Mouse (Mus musculus): ENCODE data around the gene Ak4. TPM values are rescaled to one million over a fixed set of nuclear protein-coding genes. Genes with fewer than 3 reads are reported as not detected.

The Ak4 gene
- polyA plus RNA-seq, 1 experiment = 0.68 TPM

- no peaks in the 10 kb centered on the region for H3K27me3 ChIP-seq (ENCODE audit: control insufficient read depth, insufficient read depth, insufficient read length)
- TF ChIP-seq MAX (IDR thresholded peaks at IDR 0.05; ENCODE audit: low read depth) (no peak), E2F4 (IDR thresholded peaks at IDR 0.05; ENCODE audit: insufficient read depth) (no peak), MYOD1 (IDR thresholded peaks at IDR 0.05; ENCODE audit: control insufficient read depth in 1 of 3, insufficient read length in 2 of 3, low read depth in 2 of 3) (no peak), TCF12 (IDR thresholded peaks at IDR 0.05; ENCODE audit: insufficient read depth, poor library complexity, severe bottlenecking) (no peak), REST (IDR thresholded peaks at IDR 0.05; ENCODE audit: insufficient read depth, insufficient read length) (no peak), POLR2AphosphoS2 (IDR thresholded peaks at IDR 0.05; ENCODE audit: insufficient read length, low read depth) (no peak), CEBPB (IDR thresholded peaks at IDR 0.05; ENCODE audit: insufficient read depth, poor library complexity, severe bottlenecking) (no peak)
- no peaks in the 10 kb centered on the region for H3K36me3 ChIP-seq (ENCODE audit: control insufficient read depth, insufficient read depth)
- H3K4me3 ChIP-seq = no peak overlapping the region
- no peak overlapping the region for H3K4me2 ChIP-seq (ENCODE audit: low read depth)
- no peaks in the 10 kb centered on the region for H3K79me2 ChIP-seq (ENCODE audit: control insufficient read depth, insufficient read depth)
- no peak overlapping the region for H3ac ChIP-seq (ENCODE audit: control insufficient read depth, insufficient read length)
Measured at GRCm38 (mm10) chr4:101472767-101473166, 53.7 kb downstream of the Ak4 start.

- no peak for TF ChIP-seq TCF12 (IDR thresholded peaks at IDR 0.05; ENCODE audit: insufficient read depth, poor library complexity, severe bottlenecking)
- TF ChIP-seq MYOD1 (IDR thresholded peaks at IDR 0.05; ENCODE audit: control insufficient read depth in 1 of 3, insufficient read length in 2 of 3, low read depth in 2 of 3) = no peak
- TF ChIP-seq E2F4 (IDR thresholded peaks at IDR 0.05; ENCODE audit: insufficient read depth) = no peak
- no peak for TF ChIP-seq POLR2A (IDR thresholded peaks at IDR 0.05; ENCODE audit: insufficient read length, low read depth)
- H3ac ChIP-seq (ENCODE audit: control insufficient read depth, insufficient read length) = no peak overlapping the region
- no peaks in the 10 kb centered on the region for H3K36me3 ChIP-seq (ENCODE audit: control insufficient read depth, insufficient read depth)
Measured at GRCm38 (mm10) chr4:101490320-101490917, 71.3 kb downstream of the Ak4 start.

GRCm38 (mm10) chr4:101491704-101492103 lies 72.6 kb downstream of the Ak4 start:
- no peak for TF ChIP-seq MAX (IDR thresholded peaks at IDR 0.05; ENCODE audit: low read depth)
- no peak for TF ChIP-seq MYOD1 (IDR thresholded peaks at IDR 0.05; ENCODE audit: control insufficient read depth in 1 of 3, insufficient read length in 2 of 3, low read depth in 2 of 3)
- TF ChIP-seq USF1 (IDR thresholded peaks at IDR 0.05; ENCODE audit: low read depth) = no peak
- TF ChIP-seq E2F4 (IDR thresholded peaks at IDR 0.05; ENCODE audit: insufficient read depth) = no peak
- TF ChIP-seq POLR2AphosphoS2 (IDR thresholded peaks at IDR 0.05; ENCODE audit: insufficient read length, low read depth) = no peak
- no peak for TF ChIP-seq MYOG (IDR thresholded peaks at IDR 0.05; ENCODE audit: control insufficient read depth in 1 of 3, insufficient read depth in 1 of 3, insufficient read length in 2 of 3, low read depth in 2 of 3)
- TF ChIP-seq POLR2A (IDR thresholded peaks at IDR 0.05; ENCODE audit: insufficient read length, low read depth) = no peak
- no peak for TF ChIP-seq TCF3 (IDR thresholded peaks at IDR 0.05; ENCODE audit: insufficient read length, low read depth)
- TF ChIP-seq CEBPB (IDR thresholded peaks at IDR 0.05; ENCODE audit: insufficient read depth, poor library complexity, severe bottlenecking) = no peak
- TF ChIP-seq SRF (IDR thresholded peaks at IDR 0.05; ENCODE audit: control insufficient read depth, insufficient read length, low read depth) = no peak
- no peak for TF ChIP-seq TCF12 (IDR thresholded peaks at IDR 0.05; ENCODE audit: insufficient read depth, poor library complexity, severe bottlenecking)
- TF ChIP-seq REST (IDR thresholded peaks at IDR 0.05; ENCODE audit: insufficient read depth, insufficient read length) = no peak
- no peak overlapping the region for H3ac ChIP-seq (ENCODE audit: control insufficient read depth, insufficient read length)
- no peaks in the 10 kb centered on the region for H3K79me2 ChIP-seq (ENCODE audit: control insufficient read depth, insufficient read depth)
- no peak overlapping the region for H3K4me2 ChIP-seq (ENCODE audit: low read depth)
- H3K36me3 ChIP-seq (ENCODE audit: control insufficient read depth, insufficient read depth) = no peaks in the 10 kb centered on the region
- H3K4me3 ChIP-seq = no peak overlapping the region
- H3K27me3 ChIP-seq (ENCODE audit: control insufficient read depth, insufficient read depth, insufficient read length) = peaks cover 6% of the 10 kb centered on the region

More at GRCm38 (mm10) chr4:101490320-101490917, 71.3 kb downstream of the Ak4 start:
- Histone ChIP-seq H3K4me3 (no peak overlapping the region), H3K27me3 (ENCODE audit: control insufficient read depth, insufficient read depth, insufficient read length) (no peaks in the 10 kb centered on the region), H3K79me2 (ENCODE audit: control insufficient read depth, insufficient read depth) (no peaks in the 10 kb centered on the region), H3K4me2 (ENCODE audit: low read depth) (no peak overlapping the region)

GRCm38 (mm10) chr4:101493611-101494197 lies 74.6 kb downstream of the Ak4 start:
- H3K36me3 ChIP-seq (ENCODE audit: control insufficient read depth, insufficient read depth) = no peaks in the 10 kb centered on the region
- H3K79me2 ChIP-seq (ENCODE audit: control insufficient read depth, insufficient read depth) = no peaks in the 10 kb centered on the region
- no peak overlapping the region for H3ac ChIP-seq (ENCODE audit: control insufficient read depth, insufficient read length)
- TF ChIP-seq POLR2A (IDR thresholded peaks at IDR 0.05; ENCODE audit: insufficient read length, low read depth) = no peak
- no peak for TF ChIP-seq REST (IDR thresholded peaks at IDR 0.05; ENCODE audit: insufficient read depth, insufficient read length)
- no peak for TF ChIP-seq MYOD1 (IDR thresholded peaks at IDR 0.05; ENCODE audit: control insufficient read depth in 1 of 3, insufficient read length in 2 of 3, low read depth in 2 of 3)
- TF ChIP-seq TCF3 (IDR thresholded peaks at IDR 0.05; ENCODE audit: insufficient read length, low read depth) = no peak
- TF ChIP-seq MAX (IDR thresholded peaks at IDR 0.05; ENCODE audit: low read depth) = no peak
- no peak for TF ChIP-seq MYOG (IDR thresholded peaks at IDR 0.05; ENCODE audit: control insufficient read depth in 1 of 3, insufficient read depth in 1 of 3, insufficient read length in 2 of 3, low read depth in 2 of 3)
- no peak for TF ChIP-seq SRF (IDR thresholded peaks at IDR 0.05; ENCODE audit: control insufficient read depth, insufficient read length, low read depth)
- TF ChIP-seq E2F4 (IDR thresholded peaks at IDR 0.05; ENCODE audit: insufficient read depth) = no peak
- no peak for TF ChIP-seq TCF12 (IDR thresholded peaks at IDR 0.05; ENCODE audit: insufficient read depth, poor library complexity, severe bottlenecking)
- TF ChIP-seq POLR2AphosphoS2 (IDR thresholded peaks at IDR 0.05; ENCODE audit: insufficient read length, low read depth) = no peak
- no peak for TF ChIP-seq USF1 (IDR thresholded peaks at IDR 0.05; ENCODE audit: low read depth)
- no peak for TF ChIP-seq CEBPB (IDR thresholded peaks at IDR 0.05; ENCODE audit: insufficient read depth, poor library complexity, severe bottlenecking)
- H3K4me2 ChIP-seq (ENCODE audit: low read depth) = no peak overlapping the region
- H3K27me3 ChIP-seq (ENCODE audit: control insufficient read depth, insufficient read depth, insufficient read length) = peaks cover 6% of the 10 kb centered on the region
- no peak overlapping the region for H3K4me3 ChIP-seq

GRCm38 (mm10) chr4:101496188-101496533 lies 77.1 kb downstream of the Ak4 start:
- Histone ChIP-seq H3K4me3 (no peak overlapping the region), H3K27me3 (ENCODE audit: control insufficient read depth, insufficient read depth, insufficient read length) (peaks cover 6% of the 10 kb centered on the region), H3K36me3 (ENCODE audit: control insufficient read depth, insufficient read depth) (no peaks in the 10 kb centered on the region), H3ac (ENCODE audit: control insufficient read depth, insufficient read length) (no peak overlapping the region), H3K79me2 (ENCODE audit: control insufficient read depth, insufficient read depth) (no peaks in the 10 kb centered on the region), H3K4me2 (ENCODE audit: low read depth) (no peak overlapping the region)
- no peak for TF ChIP-seq REST (IDR thresholded peaks at IDR 0.05; ENCODE audit: insufficient read depth, insufficient read length)
- no peak for TF ChIP-seq CEBPB (IDR thresholded peaks at IDR 0.05; ENCODE audit: insufficient read depth, poor library complexity, severe bottlenecking)
- TF ChIP-seq USF1 (IDR thresholded peaks at IDR 0.05; ENCODE audit: low read depth) = no peak
- no peak for TF ChIP-seq POLR2A (IDR thresholded peaks at IDR 0.05; ENCODE audit: insufficient read length, low read depth)

All from myocyte (in vitro differentiated cells).